Mouse (Mus musculus) left cerebral cortex, postnatal 36 days (tissue): ENCODE results near the gene Rrp1b. TPM values are rescaled to one million over a fixed set of nuclear protein-coding genes. Genes with fewer than 3 reads are reported as not detected.

Experiments used
- DNase-seq, 2 experiments: peaks; one replicate each; pipeline ENCODE4 v3.0.0; 2021 to 2022; ENCODE audit warnings: low spot score in 2 of 2, mixed read lengths in 1 of 2
- intact Hi-C: fragments of 180-260 bp; cut with DNase I; formaldehyde crosslinking; loops from one replicate; pipeline ENCODE4 v1.15.1; 2025
- total RNA-seq, 2 experiments: library from RNA; stranded (reverse); gene quantifications; 2 replicates each; pipeline ENCODE4 v1.2.3; 2021

Gene Rrp1b
- total RNA-seq, 2 experiments from 2014 or later: 13.2 to 21.7 TPM

DNA sequence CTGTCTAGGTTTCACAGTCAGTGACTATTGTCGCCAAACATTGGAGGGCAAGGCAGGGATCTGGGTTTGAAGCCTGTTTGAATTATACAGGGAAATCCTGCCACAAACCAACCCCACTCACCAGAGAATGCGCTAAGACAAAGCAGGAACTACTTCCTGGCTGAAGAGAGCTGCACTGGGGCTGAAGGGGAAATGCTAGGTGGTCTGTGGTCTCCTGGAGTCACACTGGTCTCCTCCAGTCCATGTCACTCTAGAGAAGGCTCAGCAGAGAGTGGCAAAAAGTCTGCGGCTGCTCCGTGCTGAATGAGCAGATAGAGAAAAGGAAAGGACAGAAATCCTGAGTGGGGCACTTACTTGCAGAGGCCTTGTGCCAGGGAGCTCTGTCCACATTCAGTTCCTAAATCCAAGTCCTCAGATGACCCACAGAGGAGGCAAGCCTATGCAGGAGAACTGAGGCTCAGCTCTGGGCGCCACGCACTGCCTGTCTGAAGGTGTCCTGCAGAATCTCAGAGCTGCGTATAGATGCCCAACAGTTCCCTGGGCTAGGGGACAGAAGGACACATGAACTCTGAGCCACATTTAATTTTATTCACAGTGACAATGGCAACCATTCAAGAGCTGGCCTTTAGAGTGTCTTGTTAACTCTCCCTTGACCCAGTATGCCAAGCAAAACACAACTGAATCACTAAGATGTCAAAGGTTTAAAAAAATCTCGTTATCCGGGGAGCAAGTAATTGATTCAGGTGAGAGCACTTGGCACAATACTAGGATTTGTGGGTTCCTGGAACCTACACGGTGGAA lies 75.3 kb downstream of the Rrp1b start:
- DNase-seq: no peak
- intact Hi-C loops: no loop called here

Other genes with a start within 250 kb of the Rrp1b start
- 10 to 100 TPM; 17.7 to 23.7 TPM for gene Sik1, start 180.3 kb upstream of the Rrp1b start, total RNA-seq
- gene Hsf2bp, start 249 bp downstream of the Rrp1b start, total RNA-seq: 1 to 10 TPM in 1 of 2 experiments, under 1 TPM in 1; 0.64 to 1.4 TPM
- 10 to 100 TPM in 1 of 2 experiments, 1 to 10 TPM in 1; 7.7 to 10.8 TPM for gene Notch3, start 130.8 kb downstream of the Rrp1b start, total RNA-seq
- gene Ephx3, start 153.4 kb downstream of the Rrp1b start, total RNA-seq: under 1 TPM; 0.27 to 0.37 TPM
- gene Brd4, start 248.6 kb downstream of the Rrp1b start, total RNA-seq: 100 to 1,000 TPM; 103 to 147 TPM